Mouse (Mus musculus) erythroblast, embryonic 14.5 days (primary cell): Measurements from ENCODE around the gene Nrip1. TPM values are rescaled to one million over a fixed set of nuclear protein-coding genes. Genes with fewer than 3 reads are reported as not detected.

ENCODE experiments used
- H3K27me3 ChIP-seq: 2 replicates; pipeline ENCODE4 v1.6.1; 2012; ENCODE audit warnings: inconsistent platforms; ENCODE audit not compliant: control insufficient read depth
- H3K36me3 ChIP-seq: 2 replicates; pipeline ENCODE4 v1.6.1; 2012; ENCODE audit warnings: mild to moderate bottlenecking, inconsistent platforms; ENCODE audit not compliant: control insufficient read depth
- H3K4me1 ChIP-seq: 2 replicates; pipeline ENCODE4 v1.6.1; 2012; ENCODE audit warnings: inconsistent platforms; ENCODE audit not compliant: control insufficient read depth
- H3K4me3 ChIP-seq: replicated peaks from 2 replicates; pipeline ENCODE3; 2012; ENCODE audit warnings: moderate library complexity, mild to moderate bottlenecking, inconsistent platforms
- H3K9me3 ChIP-seq: 2 replicates; pipeline ENCODE4 v1.6.1; 2012; ENCODE audit warnings: low read length, inconsistent platforms, mixed read lengths; ENCODE audit not compliant: control insufficient read depth
- GATA1 ChIP-seq: IDR thresholded peaks from 2 replicates; pipeline ENCODE4 v1.6.1; 2012; ENCODE audit warnings: low read length, inconsistent platforms, mixed read lengths
- TAL1 ChIP-seq: IDR thresholded peaks from 3 replicates; pipeline ENCODE4 v1.6.1; 2012; ENCODE audit warnings: low read length, inconsistent platforms, mixed read lengths
- polyA plus RNA-seq: library from polyadenylated mRNA; stranded (reverse); fragments of >175 nt; gene quantifications from 2 replicates; pipeline ENCODE4 v1.2.3, GENCODE M21; 2012

Gene Nrip1
- polyA plus RNA-seq, 1 experiment: 0.55 TPM

DNA sequence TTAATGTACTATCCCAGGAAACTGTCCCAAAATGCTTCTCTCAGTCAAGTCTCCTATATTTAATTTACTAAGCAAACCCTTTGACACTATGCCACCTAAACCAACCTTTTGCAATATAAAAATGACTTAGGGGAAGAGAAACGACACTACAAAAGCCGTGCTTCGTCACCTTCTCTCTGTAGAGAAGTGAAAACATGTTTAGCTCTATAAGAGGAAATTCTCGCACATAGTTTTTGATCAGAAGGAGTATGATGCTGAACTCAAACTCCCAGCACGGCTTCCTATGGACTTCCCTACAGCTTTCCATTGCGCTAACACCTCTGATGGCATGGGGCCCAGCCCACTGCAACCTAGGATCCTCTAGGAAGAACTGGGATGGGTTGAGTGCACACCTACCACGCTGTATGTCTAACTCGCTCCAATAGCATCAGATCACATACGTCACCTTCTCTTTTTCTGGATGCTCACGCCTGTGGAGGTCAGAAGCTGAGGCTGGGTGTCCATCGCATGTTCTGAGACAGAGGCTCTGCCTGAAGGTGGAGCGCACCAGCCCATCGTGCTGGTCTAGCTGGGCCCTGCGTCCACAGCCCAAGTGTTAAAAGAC is 17.6 kb downstream of the Nrip1 start:
- Histone ChIP-seq H3K36me3 (peaks cover 65% of the 10 kb centered on the region), H3K4me3 (no peak overlapping the region), H3K4me1 (peaks cover 67% of the 10 kb centered on the region), H3K9me3 (no peaks in the 10 kb centered on the region), H3K27me3 (no peaks in the 10 kb centered on the region)
- TF ChIP-seq TAL1: no peak
- no peak for TF ChIP-seq GATA1

DNA sequence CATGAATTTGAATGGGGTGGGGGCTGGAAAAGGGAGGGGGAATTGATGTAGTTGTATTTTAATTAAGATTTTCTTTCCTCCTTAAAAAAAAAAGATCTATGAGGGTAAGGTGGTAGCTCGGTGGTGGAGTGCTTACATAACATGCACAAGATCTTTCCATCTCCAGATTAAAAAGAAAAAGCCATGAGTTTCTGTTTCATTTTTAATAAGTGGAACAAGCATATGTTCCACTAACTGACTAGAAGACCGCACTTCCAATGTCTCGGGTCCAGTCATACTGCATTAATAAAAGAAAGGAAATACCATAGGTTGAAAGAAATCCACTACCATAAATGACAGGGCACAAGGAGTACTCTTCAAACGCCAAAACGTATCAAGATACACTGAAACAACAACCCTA is 18.4 kb downstream of the Nrip1 start:
- Histone ChIP-seq H3K4me3 (no peak overlapping the region), H3K4me1 (peaks cover 65% of the 10 kb centered on the region), H3K36me3 (peaks cover 66% of the 10 kb centered on the region), H3K9me3 (no peaks in the 10 kb centered on the region), H3K27me3 (no peaks in the 10 kb centered on the region)
- no peak for TF ChIP-seq GATA1
- TF ChIP-seq TAL1: no peak

DNA sequence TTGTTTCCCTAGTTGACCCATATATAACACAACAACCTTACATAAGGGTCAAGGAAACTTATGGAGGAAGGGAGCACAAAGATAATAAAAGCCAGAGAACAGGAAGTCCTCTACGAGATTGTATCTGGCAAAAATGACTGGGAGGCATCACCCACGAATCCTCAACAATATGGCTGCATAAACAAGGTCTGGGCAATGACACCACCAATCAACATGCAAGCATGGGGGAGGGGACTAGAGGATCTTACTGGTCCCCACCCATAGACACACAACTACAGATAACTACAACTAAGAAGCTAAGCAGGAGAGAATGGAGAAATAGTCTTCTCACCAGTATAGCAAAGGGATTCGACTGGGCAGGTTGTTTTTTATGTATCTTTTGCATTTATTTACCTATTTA is 18.8 kb downstream of the Nrip1 start:
- TF ChIP-seq GATA1 (no peak), TAL1 (no peak)
- Histone ChIP-seq H3K36me3 (peaks cover 68% of the 10 kb centered on the region), H3K4me1 (peaks cover 62% of the 10 kb centered on the region), H3K4me3 (peak overlapping the region; percentile 33), H3K27me3 (no peaks in the 10 kb centered on the region), H3K9me3 (no peaks in the 10 kb centered on the region)

DNA sequence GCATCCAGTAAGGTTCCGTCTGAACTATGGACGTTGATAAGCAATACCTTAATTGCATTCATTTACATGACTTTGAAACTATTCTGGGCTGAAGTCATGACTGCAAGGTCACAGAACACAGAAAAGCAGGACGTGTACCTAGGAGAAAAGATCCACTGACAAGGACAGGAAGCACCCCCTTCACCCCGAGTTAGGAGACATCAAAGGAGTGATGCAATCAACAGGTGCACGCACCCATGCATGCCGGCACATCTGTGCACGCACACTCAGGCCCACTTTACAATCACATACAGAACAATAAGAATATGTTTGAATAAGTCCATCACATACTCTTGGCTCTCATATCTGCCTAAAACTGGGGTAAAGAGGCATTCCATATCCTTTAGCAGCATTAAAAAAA is 19.3 kb downstream of the Nrip1 start:
- Histone ChIP-seq H3K9me3 (no peaks in the 10 kb centered on the region), H3K4me1 (peaks cover 64% of the 10 kb centered on the region), H3K27me3 (no peaks in the 10 kb centered on the region), H3K36me3 (peaks cover 71% of the 10 kb centered on the region), H3K4me3 (no peak overlapping the region)
- TF ChIP-seq GATA1 (no peak), TAL1 (no peak)

DNA sequence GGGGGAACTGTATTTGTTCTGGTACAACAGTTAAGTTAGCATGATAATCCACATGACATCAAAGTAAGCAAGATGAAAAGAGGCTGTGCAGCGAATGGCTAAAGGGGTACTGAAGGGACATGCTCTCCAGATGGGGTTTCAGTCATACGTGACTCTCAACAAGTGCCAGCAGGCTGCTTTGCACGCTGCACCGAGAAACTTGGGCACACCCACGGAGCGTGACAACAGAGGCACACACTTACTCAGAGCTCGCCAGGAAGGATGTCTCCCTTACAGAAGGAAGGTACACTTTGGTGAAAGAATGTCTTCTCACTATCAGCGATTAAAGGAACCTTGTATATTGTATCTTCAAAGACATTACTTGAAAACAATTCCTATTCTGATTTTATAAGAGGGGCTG is 22.7 kb downstream of the Nrip1 start:
- H3K27me3 ChIP-seq: no peaks in the 10 kb centered on the region
- TF ChIP-seq GATA1 (no peak), TAL1 (no peak)
- H3K36me3 ChIP-seq: peaks cover 79% of the 10 kb centered on the region

DNA sequence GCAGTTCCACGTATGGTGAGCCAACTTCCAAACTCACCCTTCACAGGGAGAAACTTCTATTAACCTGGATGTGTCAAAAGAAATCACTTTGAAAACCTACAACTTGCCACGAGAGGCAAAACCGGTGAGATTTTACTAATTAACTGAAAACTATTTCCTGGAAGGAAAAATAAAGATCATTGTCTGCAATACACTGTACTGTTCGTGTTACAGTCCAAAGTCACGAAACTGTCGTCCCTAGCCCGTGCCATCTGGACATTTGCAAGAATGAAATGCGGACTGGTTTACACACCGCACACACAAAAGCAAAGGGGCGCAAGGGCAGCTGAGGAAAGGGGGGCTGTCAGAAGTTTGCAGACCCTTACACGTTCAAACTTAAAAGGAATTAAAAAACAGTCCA is 24.6 kb downstream of the Nrip1 start:
- Histone ChIP-seq H3K4me1 (peaks cover 51% of the 10 kb centered on the region), H3K36me3 (peaks cover 89% of the 10 kb centered on the region), H3K9me3 (peaks cover 8% of the 10 kb centered on the region), H3K27me3 (no peaks in the 10 kb centered on the region), H3K4me3 (no peak overlapping the region)
- no peak for TF ChIP-seq GATA1
- TF ChIP-seq TAL1: no peak

More for the DNA sequence above, 22.7 kb downstream of the Nrip1 start:
- Histone ChIP-seq H3K9me3 (no peaks in the 10 kb centered on the region), H3K4me3 (no peak overlapping the region), H3K4me1 (peaks cover 54% of the 10 kb centered on the region)

DNA sequence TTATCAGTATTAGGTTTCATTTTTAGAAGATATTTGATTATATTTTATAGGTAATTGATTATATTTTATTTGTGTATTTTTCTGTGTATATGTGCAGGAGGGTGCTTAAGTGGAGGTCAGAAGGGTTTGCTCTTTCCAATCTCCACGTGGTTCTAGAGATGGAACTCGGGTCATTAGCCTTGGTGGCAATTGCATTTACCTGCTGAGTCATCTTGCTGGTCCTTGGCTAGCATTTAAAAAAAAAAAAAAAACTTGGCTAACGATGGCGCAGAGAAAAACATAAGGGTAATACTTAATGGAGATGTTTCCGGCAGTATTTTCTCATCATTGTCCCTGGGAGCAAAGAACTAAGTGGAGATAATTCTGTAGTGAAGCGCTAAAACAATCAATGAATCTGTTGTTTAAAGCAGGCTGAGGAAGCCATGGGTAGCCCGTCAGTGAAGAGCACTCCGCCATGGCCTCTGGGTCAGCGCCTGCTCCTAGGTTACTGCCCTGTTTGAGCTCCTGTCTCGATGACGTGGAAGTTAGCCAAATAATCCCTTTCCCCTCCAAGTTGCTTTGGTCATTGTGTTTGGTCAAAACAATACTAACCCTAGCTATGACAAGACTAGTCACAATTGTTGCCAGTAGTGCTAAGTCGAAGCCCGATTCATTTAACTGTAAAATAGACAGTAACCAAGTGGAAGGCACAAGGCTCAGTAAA is 25.8 kb downstream of the Nrip1 start:
- peaks cover 93% of the 10 kb centered on the region for H3K36me3 ChIP-seq
- TF ChIP-seq GATA1 (no peak), TAL1 (no peak)
- H3K4me1 ChIP-seq: peaks cover 56% of the 10 kb centered on the region
- H3K4me3 ChIP-seq: no peak overlapping the region
- peaks cover 11% of the 10 kb centered on the region for H3K9me3 ChIP-seq
- no peaks in the 10 kb centered on the region for H3K27me3 ChIP-seq

DNA sequence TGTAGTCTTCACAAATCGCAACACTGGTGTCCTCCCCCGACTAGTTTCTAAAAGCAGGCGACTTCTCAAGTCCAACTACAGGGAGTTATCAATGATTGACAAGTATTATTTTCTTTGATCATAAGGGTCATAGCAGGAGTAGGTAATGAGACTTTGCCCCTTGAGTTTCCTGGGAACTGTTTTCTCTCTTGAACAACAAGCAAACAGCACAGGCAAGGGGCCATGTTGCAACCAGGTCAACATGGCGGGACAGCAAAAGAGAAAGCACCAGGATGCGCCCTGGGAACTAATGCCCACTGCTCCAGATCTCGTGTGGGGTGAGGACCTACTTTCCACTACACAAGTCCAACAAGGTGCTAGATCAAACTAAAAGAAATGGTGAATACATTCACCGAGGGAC is 27.3 kb downstream of the Nrip1 start:
- no peak for TF ChIP-seq TAL1
- no peak for TF ChIP-seq GATA1
- Histone ChIP-seq H3K36me3 (peaks cover 92% of the 10 kb centered on the region), H3K4me1 (peaks cover 62% of the 10 kb centered on the region), H3K9me3 (peaks cover 11% of the 10 kb centered on the region), H3K4me3 (no peak overlapping the region), H3K27me3 (no peaks in the 10 kb centered on the region)

DNA sequence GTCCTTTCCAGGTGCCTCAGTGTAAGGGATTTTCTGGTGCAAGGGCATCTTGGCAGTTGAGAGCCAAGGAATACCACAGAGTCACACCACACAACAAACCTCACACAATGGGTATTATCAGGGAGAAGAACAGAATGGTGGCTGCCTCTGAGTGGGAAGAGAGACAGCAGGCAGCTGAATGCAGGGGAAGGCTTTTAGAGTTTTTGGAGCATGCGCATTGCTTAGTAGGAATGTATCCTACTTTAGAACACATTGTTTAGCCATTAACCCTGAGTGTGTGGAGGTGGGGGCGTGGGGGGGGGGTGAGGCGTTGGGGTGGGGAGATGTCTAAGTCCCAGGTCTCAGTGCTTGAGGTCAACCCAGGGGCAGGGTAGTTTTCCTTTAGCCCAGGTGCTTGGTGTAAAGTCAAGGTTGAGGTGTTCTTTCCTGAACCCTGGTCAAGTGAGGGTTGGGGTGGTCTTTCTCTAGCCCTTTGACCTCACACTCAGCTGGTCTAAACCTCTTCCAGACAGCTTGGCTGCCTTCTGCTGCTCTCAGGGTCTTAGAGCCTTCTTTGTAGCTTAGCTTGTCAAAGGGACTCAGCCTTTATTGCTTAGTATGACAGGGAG is 28.8 kb downstream of the Nrip1 start:
- H3K4me3 ChIP-seq: no peak overlapping the region
- peaks cover 90% of the 10 kb centered on the region for H3K36me3 ChIP-seq
- no peaks in the 10 kb centered on the region for H3K27me3 ChIP-seq
- peaks cover 72% of the 10 kb centered on the region for H3K4me1 ChIP-seq
- TF ChIP-seq GATA1: no peak
- no peak for TF ChIP-seq TAL1
- peaks cover 11% of the 10 kb centered on the region for H3K9me3 ChIP-seq
